In genomic region chr2:25234551-25235220, GRCm38 (mm10) we compare ENCODE assay signal across 30 mouse cellular contexts. TPM values are rescaled to one million over a fixed set of nuclear protein-coding genes. Genes with fewer than 3 reads are reported as not detected.
DNase-seq lines count a peak whose midpoint lies in the region; ATAC-seq lines count a peak whose summit lies in the region.
"Had no signal": no experiment of that assay in that cellular context is flagged by ENCODE, and none has a peak within 500 bp of the region (broad histone marks: within the 10 kb centered on the region; RNA-seq: fewer than 3 reads in every experiment).

No protein-coding gene starts in this region.

- no peak overlapping the region for H3K27ac ChIP-seq in kidney, embryonic 14.5 days (ENCODE audit: low read depth, low read length)
- H3K27ac ChIP-seq in forebrain, embryonic 12.5 days = no peak overlapping the region
- H3K27ac ChIP-seq: heart, embryonic 15.5 days; hindbrain, embryonic 13.5 days; limb, embryonic 13.5 days; liver, embryonic 12.5 days; midbrain, embryonic 12.5 days had no signal

- no peak for ATAC-seq in kidney, embryonic 14.5 days (ENCODE audit: low FRiP score, low TSS enrichment)
- no peak for ATAC-seq in forebrain, embryonic 12.5 days (ENCODE audit: low FRiP score)
- ATAC-seq: forebrain, postnatal 0 days; inflammation-experienced regulatory T-cells, adult 6 months; liver, embryonic 12.5 days had no signal

- no peaks in the 10 kb centered on the region for H3K9me3 ChIP-seq in kidney, embryonic 14.5 days (ENCODE audit: control insufficient read depth, low read length)
- no peaks in the 10 kb centered on the region for H3K9me3 ChIP-seq in forebrain, embryonic 12.5 days
- H3K9me3 ChIP-seq: heart, embryonic 15.5 days; hindbrain, embryonic 13.5 days; limb, embryonic 13.5 days; liver, embryonic 12.5 days; midbrain, embryonic 12.5 days had no signal

- peak; percentile 78 for DNase-seq in kidney, adult 11 months
- DNase-seq in kidney, adult 9 months = peak; percentile 83
- DNase-seq in kidney, postnatal 25 days = peak; percentile 56 to 85
- DNase-seq in adrenal gland, postnatal 25 days = no peak
- DNase-seq in lung, postnatal 10 days = no peak
- DNase-seq: adrenal gland, postnatal 14 days; cerebellum, adult 8-10 months; forebrain, postnatal 0 days; heart, postnatal 36 days; layer of hippocampus, postnatal 36 days; lung, adult 18-20 months; lung, postnatal 14 days; spleen, adult 18-20 months; thymus, postnatal 14 days had no signal

- no peak overlapping the region for H3K9ac ChIP-seq in kidney, embryonic 14.5 days (ENCODE audit: low read depth, low read length)
- no peak overlapping the region for H3K9ac ChIP-seq in forebrain, embryonic 12.5 days
- H3K9ac ChIP-seq: forebrain, postnatal 0 days; heart, embryonic 15.5 days; hindbrain, embryonic 13.5 days; limb, embryonic 13.5 days; liver, embryonic 12.5 days; midbrain, embryonic 12.5 days had no signal

- WGBS in kidney, embryonic 14.5 days = 68% methylated on average over 5 of the region's 5 CpGs
- 79% methylated on average over 5 of the region's 5 CpGs for WGBS in forebrain, embryonic 12.5 days

- no peaks in the 10 kb centered on the region for H3K36me3 ChIP-seq in kidney, embryonic 14.5 days (ENCODE audit: control insufficient read depth, insufficient read depth, low read length)
- no peaks in the 10 kb centered on the region for H3K36me3 ChIP-seq in forebrain, embryonic 12.5 days (replicated peaks)
- H3K36me3 ChIP-seq: heart, embryonic 15.5 days; hindbrain, embryonic 13.5 days; limb, embryonic 13.5 days; liver, embryonic 12.5 days; midbrain, embryonic 12.5 days had no signal

- no peak overlapping the region for H3K4me3 ChIP-seq in kidney, embryonic 14.5 days (ENCODE audit: low read length)
- no peak overlapping the region for H3K4me3 ChIP-seq in forebrain, embryonic 12.5 days (replicated peaks)
- H3K4me3 ChIP-seq: heart, embryonic 15.5 days; hindbrain, embryonic 13.5 days; limb, embryonic 13.5 days; liver, embryonic 12.5 days; midbrain, embryonic 12.5 days had no signal

- H3K4me1 ChIP-seq in kidney, embryonic 14.5 days (ENCODE audit: control insufficient read depth, insufficient read depth, low read length) = no peaks in the 10 kb centered on the region
- H3K4me1 ChIP-seq in forebrain, embryonic 12.5 days = no peaks in the 10 kb centered on the region
- H3K4me1 ChIP-seq: heart, embryonic 15.5 days; hindbrain, embryonic 13.5 days; limb, embryonic 13.5 days; midbrain, embryonic 12.5 days had no signal

- no peaks in the 10 kb centered on the region for H3K27me3 ChIP-seq in kidney, embryonic 14.5 days (ENCODE audit: control insufficient read depth, insufficient read depth, low read length)
- H3K27me3 ChIP-seq in forebrain, embryonic 12.5 days = peaks cover 52% of the 10 kb centered on the region

- H3K4me2 ChIP-seq in kidney, embryonic 14.5 days (replicated peaks; ENCODE audit: low read depth, low read length) = no peak overlapping the region
- no peak overlapping the region for H3K4me2 ChIP-seq in forebrain, embryonic 12.5 days
- H3K4me2 ChIP-seq: heart, embryonic 15.5 days; hindbrain, embryonic 13.5 days; limb, embryonic 13.5 days; liver, embryonic 12.5 days; midbrain, embryonic 12.5 days had no signal

RNA-seq across cellular contexts. Expression of gene Slc34a3, which starts 0.5 kb away (rescaled TPM):
- polyA plus RNA-seq in kidney, embryonic 14.5 days (2014; fragmentation: Nextera tagmentation; extraction: Ambion mirVana) = 0.34 and 0.57 TPM in 2 replicates
- polyA plus RNA-seq in forebrain, embryonic 12.5 days (2016; fragmentation: Nextera tagmentation; extraction: Ambion mirVana) = not detected in 2 replicates
- total RNA-seq in adrenal gland, postnatal 25 days (2021) = not detected in 2 replicates
- total RNA-seq: adrenal gland, postnatal 14 days; forebrain, postnatal 0 days; gastrocnemius, postnatal 4 days; heart, postnatal 36 days; layer of hippocampus, adult 8-10 months; layer of hippocampus, postnatal 36 days; left cerebral cortex, postnatal 14 days; megakaryocyte progenitor cell, adult 5-6 weeks; monocyte, adult 5-6 weeks; neutrophil, adult 5-6 weeks had no signal
- polyA plus RNA-seq: brain, embryonic 14.5 days; embryonic facial prominence, embryonic 14.5 days; forebrain, postnatal 0 days; heart, embryonic 15.5 days; hindbrain, embryonic 13.5 days; inflammation-experienced regulatory T-cells, adult 6 months; limb, embryonic 13.5 days; liver, embryonic 12.5 days; midbrain, embryonic 12.5 days had no signal

RNA-seq across cellular contexts. Expression of gene Rnf224, which starts 1.9 kb away (rescaled TPM):
- polyA plus RNA-seq in kidney, embryonic 14.5 days (2014; fragmentation: Nextera tagmentation; extraction: Ambion mirVana) = 0.20 and 0.39 TPM in 2 replicates
- not detected in 2 replicates for polyA plus RNA-seq in forebrain, embryonic 12.5 days (2016; fragmentation: Nextera tagmentation; extraction: Ambion mirVana)
- not detected in 2 replicates for total RNA-seq in adrenal gland, postnatal 25 days (2021)
- total RNA-seq: adrenal gland, postnatal 14 days; forebrain, postnatal 0 days; gastrocnemius, postnatal 4 days; heart, postnatal 36 days; layer of hippocampus, adult 8-10 months; layer of hippocampus, postnatal 36 days; left cerebral cortex, postnatal 14 days; monocyte, adult 5-6 weeks; neutrophil, adult 5-6 weeks had no signal
- polyA plus RNA-seq: brain, embryonic 14.5 days; embryonic facial prominence, embryonic 14.5 days; forebrain, postnatal 0 days; heart, embryonic 15.5 days; hindbrain, embryonic 13.5 days; inflammation-experienced regulatory T-cells, adult 6 months; limb, embryonic 13.5 days; midbrain, embryonic 12.5 days had no signal

RNA-seq across cellular contexts. Expression of gene Rnf208, which starts 7.4 kb away (rescaled TPM):
- polyA plus RNA-seq in kidney, embryonic 14.5 days (2014; fragmentation: Nextera tagmentation; extraction: Ambion mirVana) = 19.8 and 21.2 TPM in 2 replicates
- 30.2 and 37.9 TPM in 2 replicates for polyA plus RNA-seq in forebrain, embryonic 12.5 days (2016; fragmentation: Nextera tagmentation; extraction: Ambion mirVana)
- total RNA-seq in adrenal gland, postnatal 25 days (2021) = 7.4 and 7.9 TPM in 2 replicates
- total RNA-seq: monocyte, adult 5-6 weeks had no signal

RNA-seq across cellular contexts. Expression of gene Cysrt1, which starts 7.6 kb away (rescaled TPM):
- not detected in 2 replicates for polyA plus RNA-seq in kidney, embryonic 14.5 days (2014; fragmentation: Nextera tagmentation; extraction: Ambion mirVana)
- polyA plus RNA-seq in forebrain, embryonic 12.5 days (2016; fragmentation: Nextera tagmentation; extraction: Ambion mirVana) = not detected in 2 replicates
- not detected in 2 replicates for total RNA-seq in adrenal gland, postnatal 25 days (2021)
- total RNA-seq: adrenal gland, postnatal 14 days; forebrain, postnatal 0 days; gastrocnemius, postnatal 4 days; heart, postnatal 36 days; layer of hippocampus, adult 8-10 months; layer of hippocampus, postnatal 36 days; megakaryocyte progenitor cell, adult 5-6 weeks; monocyte, adult 5-6 weeks had no signal
- polyA plus RNA-seq: forebrain, postnatal 0 days; inflammation-experienced regulatory T-cells, adult 6 months; limb, embryonic 13.5 days; liver, embryonic 12.5 days; midbrain, embryonic 12.5 days had no signal

RNA-seq across cellular contexts. Expression of gene Tubb4b, which starts 10.2 kb away (rescaled TPM):
- 532 and 565 TPM in 2 replicates for polyA plus RNA-seq in kidney, embryonic 14.5 days (2014; fragmentation: Nextera tagmentation; extraction: Ambion mirVana)
- polyA plus RNA-seq in forebrain, embryonic 12.5 days (2016; fragmentation: Nextera tagmentation; extraction: Ambion mirVana) = 496 and 501 TPM in 2 replicates
- total RNA-seq in adrenal gland, postnatal 25 days (2021) = 247 and 303 TPM in 2 replicates

Comparison
In these comparisons a context has a peak if more than half of its experiments do, and no peak if none do; other contexts are left out.
1. DNase-seq: peak in kidney, adult 11 months (single experiment), kidney, adult 9 months (single experiment) and kidney, postnatal 25 days (2 of 2); none in adrenal gland, postnatal 25 days (single experiment) and lung, postnatal 10 days (single experiment).